Mouse (Mus musculus) cerebellum, adult 2 months (tissue): ENCODE results near the gene Stx8. TPM values are rescaled to one million over a fixed set of nuclear protein-coding genes. Genes with fewer than 3 reads are reported as not detected.

Source experiments
- DNase-seq, 2 experiments: peaks; one replicate each; pipeline ENCODE4 v3.0.0; 2021
- H3K27ac ChIP-seq: fragments of 200-500 bp; 2 replicates; pipeline ENCODE4 v1.5.1; 2012; ENCODE audit warnings: low read length, control low read depth, inconsistent platforms; ENCODE audit not compliant: insufficient read depth
- H3K27me3 ChIP-seq: fragments of 200-500 bp; 2 replicates; pipeline ENCODE4 v1.6.1; 2012; ENCODE audit warnings: inconsistent platforms, mild to moderate bottlenecking, low read length, moderate library complexity; ENCODE audit not compliant: control insufficient read depth, insufficient read depth
- H3K4me1 ChIP-seq: fragments of 200-500 bp; 2 replicates; pipeline ENCODE4 v1.6.1; 2011; ENCODE audit warnings: low read length; ENCODE audit not compliant: control insufficient read depth, insufficient read depth
- H3K4me3 ChIP-seq: fragments of 200-500 bp; replicated peaks from 2 replicates; pipeline ENCODE3; 2011; ENCODE audit warnings: mild to moderate bottlenecking, low read depth, low read length, control low read depth; ENCODE audit not compliant: insufficient read depth
- CTCF ChIP-seq: fragments of 200-500 bp; IDR thresholded peaks from 2 replicates; pipeline ENCODE4 v1.5.1; 2011; ENCODE audit warnings: low read depth, mild to moderate bottlenecking, control low read depth, low read length, moderate library complexity, borderline replicate concordance; ENCODE audit not compliant: insufficient read depth
- POLR2A ChIP-seq: fragments of 200-500 bp; IDR thresholded peaks from 2 replicates; pipeline ENCODE4 v1.6.1; 2011; ENCODE audit warnings: low read length, control low read depth, borderline replicate concordance; ENCODE audit not compliant: insufficient read depth
- WGBS: fragments of 180-500 bp; shearing (Covaris S2); methylation state at CpG from one replicate; pipeline ENCODE4 v1.1.7; 2018; 5-methylcytosine and 5-hydroxymethylcytosine counted together
- polyA plus RNA-seq: library from polyadenylated mRNA; depleted of rRNA; stranded (reverse); fragments of >200 nt; gene quantifications from 2 replicates; pipeline ENCODE4 v1.2.3, GENCODE M21; 2012

Stx8 gene
- polyA plus RNA-seq, 1 experiment: 39.6 TPM

- whole genome bisulfite sequencing: 68% methylated on average over 11 of the region's 11 CpGs
- TF ChIP-seq POLR2A (no peak), CTCF (no peak)
- H3K4me3 ChIP-seq: no peak overlapping the region
- H3K27ac ChIP-seq: no peak overlapping the region
- H3K4me1 ChIP-seq: peaks cover 3% of the 10 kb centered on the region; the same call in 1 of the 2 replicates
- H3K27me3 ChIP-seq: no peaks in the 10 kb centered on the region
- no peak for DNase-seq
Observed at GRCm38 (mm10) chr11:68216041-68216440, 250.0 kb downstream of the Stx8 start.

GRCm38 (mm10) chr11:68220733-68221132, 254.7 kb downstream of the Stx8 start:
- DNase-seq: no peak
- 90% methylated on average over 4 of the region's 4 CpGs for WGBS
- no peaks in the 10 kb centered on the region; the same call in 1 of the 2 replicates for H3K27me3 ChIP-seq
- H3K4me1 ChIP-seq: 0 out of 2 replicates have a peak, but pooled peaks cover 10% of the 10 kb centered on the region
- no peak overlapping the region for H3K27ac ChIP-seq
- no peak overlapping the region for H3K4me3 ChIP-seq
- TF ChIP-seq POLR2A (no peak), CTCF (no peak)

GRCm38 (mm10) chr11:68222209-68222608, 256.2 kb downstream of the Stx8 start:
- WGBS: 90% methylated on average over 7 of the region's 7 CpGs
- DNase-seq: no peak
- TF ChIP-seq POLR2A (no peak), CTCF (no peak)
- Histone ChIP-seq H3K4me1 (peaks cover 19% of the 10 kb centered on the region), H3K27ac (no peak overlapping the region), H3K27me3 (no peaks in the 10 kb centered on the region; the same call in 1 of the 2 replicates), H3K4me3 (no peak overlapping the region)

GRCm38 (mm10) chr11:68223143-68223542, 257.1 kb downstream of the Stx8 start:
- 91% methylated on average over 13 of the region's 13 CpGs for WGBS
- Histone ChIP-seq H3K4me3 (no peak overlapping the region), H3K27me3 (no peaks in the 10 kb centered on the region; the same call in 1 of the 2 replicates), H3K4me1 (peaks cover 19% of the 10 kb centered on the region), H3K27ac (no peak overlapping the region)
- no peak for DNase-seq
- TF ChIP-seq CTCF (no peak), POLR2A (no peak)

GRCm38 (mm10) chr11:68226654-68227057, 260.7 kb downstream of the Stx8 start:
- no peak for DNase-seq
- no peak overlapping the region for H3K27ac ChIP-seq
- H3K4me1 ChIP-seq: peaks cover 19% of the 10 kb centered on the region
- no peak overlapping the region for H3K4me3 ChIP-seq
- no peaks in the 10 kb centered on the region; the same call in 1 of the 2 replicates for H3K27me3 ChIP-seq
- no peak for TF ChIP-seq CTCF
- no peak for TF ChIP-seq POLR2A
- 86% methylated on average over 5 of the region's 5 CpGs for WGBS

- Histone ChIP-seq H3K27me3 (no peaks in the 10 kb centered on the region), H3K27ac (no peak overlapping the region), H3K4me1 (peaks cover 20% of the 10 kb centered on the region), H3K4me3 (no peak overlapping the region)
- WGBS: 94% methylated on average over 6 of the region's 6 CpGs
- TF ChIP-seq CTCF: no peak
- no peak for TF ChIP-seq POLR2A
- DNase-seq: no peak
Observed at GRCm38 (mm10) chr11:68227837-68228236, 261.8 kb downstream of the Stx8 start.

- DNase-seq: no peak
- Histone ChIP-seq H3K27ac (no peak overlapping the region), H3K4me3 (no peak overlapping the region), H3K27me3 (no peaks in the 10 kb centered on the region), H3K4me1 (peaks cover 24% of the 10 kb centered on the region)
- TF ChIP-seq POLR2A (no peak), CTCF (no peak)
- 66% methylated on average over 18 of the region's 18 CpGs for WGBS
Observed at GRCm38 (mm10) chr11:68228941-68229665, 263.1 kb downstream of the Stx8 start.

GRCm38 (mm10) chr11:68231558-68231957, 265.6 kb downstream of the Stx8 start:
- H3K27ac ChIP-seq: no peak overlapping the region
- H3K4me1 ChIP-seq: peaks cover 15% of the 10 kb centered on the region
- DNase-seq: no peak
- TF ChIP-seq POLR2A (no peak), CTCF (no peak)
- WGBS: 98% methylated on average over 5 of the region's 5 CpGs
- no peaks in the 10 kb centered on the region for H3K27me3 ChIP-seq
- no peak overlapping the region for H3K4me3 ChIP-seq
